Mouse (Mus musculus) hindbrain, embryonic 14.5 days (tissue): ENCODE measurements around the gene Hal. TPM values are rescaled to one million over a fixed set of nuclear protein-coding genes. Genes with fewer than 3 reads are reported as not detected.
A peak's percentile ranks its signal among the peaks of the same experiment; 100 is the strongest.
"Not testable (repeated sequence)": the region's sequence is repeated elsewhere in the genome, so short reads cannot be mapped to it uniquely, and the experiment has no call there.

Experiments used
- ATAC-seq: fragments of 200-750 bp; cut with Nextera tagmentation; 2 replicates; pipeline ENCODE4 v1.8.0; 2017; ENCODE audit warnings: moderate number of reproducible peaks, mild to moderate bottlenecking, moderate TSS enrichment, moderate library complexity; ENCODE audit not compliant: low FRiP score
- DNase-seq: peaks from one replicate; pipeline ENCODE4 v3.0.0-alpha.2; 2015; ENCODE audit warnings: low spot score
- H3K27ac ChIP-seq: fragments of 300-500 bp; sonication (generic); 2 replicates; pipeline ENCODE4 v1.5.1; 2014; ENCODE audit warnings: mild to moderate bottlenecking, moderate library complexity
- H3K27me3 ChIP-seq: fragments of 300-500 bp; sonication (generic); 2 replicates; pipeline ENCODE4 v1.6.1; 2014; ENCODE audit warnings: mild to moderate bottlenecking, low read length, mixed read lengths; ENCODE audit not compliant: control insufficient read depth, insufficient read depth
- H3K36me3 ChIP-seq: fragments of 300-500 bp; sonication (generic); replicated peaks from 2 replicates; pipeline ENCODE4 v1.6.1; 2014; ENCODE audit not compliant: control insufficient read depth, insufficient read depth
- H3K4me1 ChIP-seq: fragments of 300-500 bp; sonication (generic); replicated peaks from 2 replicates; pipeline ENCODE4 v1.6.1; 2014; ENCODE audit warnings: antibody characterized with exemption, low read length, mixed read lengths; ENCODE audit not compliant: control insufficient read depth, insufficient read depth
- H3K4me2 ChIP-seq: fragments of 300-500 bp; sonication (generic); replicated peaks from 2 replicates; pipeline ENCODE4 v1.6.1; 2014; ENCODE audit warnings: mild to moderate bottlenecking, moderate library complexity
- H3K4me3 ChIP-seq: fragments of 300-500 bp; sonication (generic); replicated peaks from 2 replicates; pipeline ENCODE4 v1.5.1; 2014; ENCODE audit warnings: mild to moderate bottlenecking, low read length
- H3K9ac ChIP-seq: fragments of 300-500 bp; sonication (generic); 2 replicates; pipeline ENCODE4 v1.6.1; 2014
- H3K9me3 ChIP-seq: fragments of 300-500 bp; sonication (generic); 2 replicates; pipeline ENCODE4 v1.6.1; 2016; ENCODE audit warnings: low read length; ENCODE audit not compliant: control insufficient read depth
- WGBS: fragments of 180-500 bp; shearing (Covaris S2); extraction: QIAGEN DNeasy Blood & Tissue Kit; methylation state at CpG from one replicate; pipeline ENCODE4 v1.1.7; 2014; 5-methylcytosine and 5-hydroxymethylcytosine counted together
- polyA plus RNA-seq: library from polyadenylated mRNA; unstranded; fragments of >200 nt; fragmentation: Nextera tagmentation; extraction: Ambion mirVana; gene quantifications from 2 replicates; pipeline ENCODE4 v1.2.1, GENCODE M21; 2014

Gene Hal
- polyA plus RNA-seq, 1 experiment from 2014 or later: not detected

- no peak for ATAC-seq
Observed at GRCm38 (mm10) chr10:93547741-93548270, 59.2 kb downstream of the Hal start.

GRCm38 (mm10) chr10:93548991-93549390, 60.4 kb downstream of the Hal start:
- no peak overlapping the region for H3K9ac ChIP-seq
- ATAC-seq (peak; percentile 62; the same call in 1 of the 2 replicates), DNase-seq (peak; percentile 87)
- H3K36me3 ChIP-seq: no peaks in the 10 kb centered on the region
- H3K4me3 ChIP-seq: no peak overlapping the region
- no peaks in the 10 kb centered on the region for H3K4me1 ChIP-seq
- H3K27me3 ChIP-seq: no peaks in the 10 kb centered on the region
- H3K27ac ChIP-seq: no peak overlapping the region
- H3K9me3 ChIP-seq: no peaks in the 10 kb centered on the region
- H3K4me2 ChIP-seq: no peak overlapping the region
- 15% methylated on average over 7 of the region's 7 CpGs for WGBS

More at GRCm38 (mm10) chr10:93547741-93548270, 59.2 kb downstream of the Hal start:
- Histone ChIP-seq H3K36me3 (no peaks in the 10 kb centered on the region), H3K9me3 (no peaks in the 10 kb centered on the region), H3K4me2 (no peak overlapping the region), H3K4me3 (no peak overlapping the region), H3K27me3 (no peaks in the 10 kb centered on the region), H3K9ac (no peak overlapping the region), H3K4me1 (no peaks in the 10 kb centered on the region), H3K27ac (no peak overlapping the region)
- WGBS: 96% methylated on average over 4 of the region's 4 CpGs
- no peak for DNase-seq

DNA sequence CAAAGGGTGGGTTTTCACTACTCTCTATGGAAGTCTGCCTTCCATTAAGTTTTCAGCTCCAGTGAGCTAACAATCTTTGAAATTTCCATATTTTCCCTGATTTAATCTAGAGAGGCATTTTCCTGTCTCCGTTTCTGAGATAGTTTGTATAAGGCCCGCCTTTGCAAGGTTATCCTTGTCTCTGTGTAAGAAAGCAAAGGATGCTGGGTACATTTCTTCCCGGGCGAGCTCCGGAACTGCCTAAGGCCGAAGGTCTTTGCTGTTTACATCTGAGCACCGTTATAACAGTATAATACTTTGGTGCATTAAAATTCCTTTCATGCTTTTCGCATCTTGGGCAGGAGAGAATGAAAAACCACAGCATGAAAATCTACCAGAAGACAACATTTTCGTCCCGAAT, 61.3 kb downstream of the Hal start:
- Histone ChIP-seq H3K9ac (no peak overlapping the region), H3K9me3 (no peaks in the 10 kb centered on the region), H3K27ac (no peak overlapping the region), H3K4me3 (no peak overlapping the region), H3K27me3 (no peaks in the 10 kb centered on the region), H3K36me3 (no peaks in the 10 kb centered on the region), H3K4me2 (no peak overlapping the region), H3K4me1 (no peaks in the 10 kb centered on the region)
- DNase-seq (no peak), ATAC-seq (no peak)
- 83% methylated on average over 10 of the region's 10 CpGs for WGBS

- no peaks in the 10 kb centered on the region for H3K36me3 ChIP-seq
- H3K27ac ChIP-seq: no peak overlapping the region
- H3K4me2 ChIP-seq: no peak overlapping the region
- H3K4me3 ChIP-seq: no peak overlapping the region
- H3K9ac ChIP-seq: no peak overlapping the region
- H3K27me3 ChIP-seq: no peaks in the 10 kb centered on the region
- H3K9me3 ChIP-seq: no peaks in the 10 kb centered on the region
- no peak for DNase-seq
- ATAC-seq: no peak
- no peaks in the 10 kb centered on the region for H3K4me1 ChIP-seq
- WGBS: 88% methylated on average over 8 of the region's 8 CpGs
Observed at GRCm38 (mm10) chr10:93552596-93552995, 64.0 kb downstream of the Hal start.

DNA sequence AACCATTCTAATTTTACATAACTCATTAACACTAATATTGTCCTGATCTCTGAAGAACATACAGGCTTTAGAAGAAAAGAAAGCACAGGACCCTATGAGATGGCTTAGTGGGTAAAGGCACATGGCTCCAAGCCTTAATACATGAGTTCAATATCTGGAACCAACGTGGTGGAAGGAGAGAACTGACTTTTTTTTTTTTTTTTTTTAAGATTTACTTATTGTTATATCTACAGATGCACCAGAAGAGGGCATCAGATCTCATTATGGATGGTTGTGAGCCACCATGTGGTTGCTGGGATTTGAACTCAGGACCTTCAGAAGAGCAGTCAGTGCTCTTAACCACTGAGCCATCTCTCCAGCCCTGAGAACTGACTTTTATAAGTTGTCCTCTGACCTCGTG, 69.4 kb downstream of the Hal start:
- 79% methylated on average over 2 of the region's 2 CpGs for WGBS
- H3K27ac ChIP-seq, H3K4me2 ChIP-seq, DNase-seq, H3K9ac ChIP-seq, H3K4me3 ChIP-seq, H3K9me3 ChIP-seq, H3K36me3 ChIP-seq, ATAC-seq, H3K4me1 ChIP-seq, H3K27me3 ChIP-seq: not testable (repeated sequence)

DNA sequence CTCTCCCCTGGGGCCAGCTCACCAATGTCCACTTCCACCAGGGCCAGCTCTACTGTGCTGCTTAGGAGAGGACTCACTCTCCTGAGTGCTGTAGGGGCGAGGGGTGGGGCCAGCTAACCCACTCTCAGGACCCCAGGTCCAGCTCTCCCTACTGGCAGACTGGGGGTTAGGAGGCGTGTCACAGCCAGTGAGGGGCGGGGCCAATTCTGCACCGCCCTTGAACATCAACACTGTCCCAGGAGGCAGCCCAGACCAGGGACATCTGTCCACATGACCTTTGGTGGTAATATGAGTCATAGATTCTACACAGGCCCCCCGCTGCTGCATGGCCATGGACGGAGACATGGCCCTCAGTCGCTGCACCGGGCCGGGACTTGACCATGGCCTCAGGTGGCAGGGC, 71.2 kb downstream of the Hal start:
- DNase-seq: no peak
- H3K36me3 ChIP-seq: no peaks in the 10 kb centered on the region
- 60% methylated on average over 9 of the region's 9 CpGs for WGBS
- no peak overlapping the region for H3K27ac ChIP-seq
- no peaks in the 10 kb centered on the region for H3K27me3 ChIP-seq
- no peaks in the 10 kb centered on the region for H3K9me3 ChIP-seq
- no peak; the same call in 1 of the 2 replicates for ATAC-seq
- no peak overlapping the region for H3K9ac ChIP-seq
- no peak overlapping the region for H3K4me2 ChIP-seq
- no peak overlapping the region for H3K4me3 ChIP-seq
- no peaks in the 10 kb centered on the region for H3K4me1 ChIP-seq

DNA sequence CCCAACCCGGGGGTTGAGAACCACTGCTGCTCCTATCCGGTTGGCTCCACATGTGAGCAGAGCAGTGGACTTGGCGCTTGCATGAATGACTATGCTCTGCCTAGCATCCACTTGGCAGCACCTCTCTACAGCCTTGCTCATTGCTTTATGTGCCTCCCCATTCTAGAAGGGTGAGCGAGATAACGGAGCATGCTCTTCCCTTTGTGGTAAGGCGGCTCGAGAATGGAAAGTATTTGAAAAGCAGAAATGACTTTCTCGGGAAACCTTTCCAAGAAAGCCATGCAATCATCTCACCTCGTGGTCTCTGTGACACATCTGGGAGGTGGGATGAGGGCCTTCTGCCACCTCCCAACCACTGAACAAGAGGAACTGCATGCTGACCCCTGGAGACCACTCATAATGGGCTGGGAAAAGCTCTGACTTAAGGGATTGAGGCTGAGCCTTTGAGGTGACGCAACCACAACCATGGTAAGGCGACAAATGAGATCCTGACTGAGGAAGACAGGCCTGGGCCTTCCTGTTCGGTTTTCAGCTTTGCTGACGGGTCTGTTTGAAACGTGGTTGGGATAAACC, 76.0 kb downstream of the Hal start:
- ATAC-seq (no peak), DNase-seq (no peak)
- Histone ChIP-seq H3K27ac (no peak overlapping the region), H3K9me3 (no peaks in the 10 kb centered on the region), H3K27me3 (no peaks in the 10 kb centered on the region), H3K4me3 (no peak overlapping the region), H3K4me1 (no peaks in the 10 kb centered on the region), H3K9ac (no peak overlapping the region), H3K36me3 (no peaks in the 10 kb centered on the region), H3K4me2 (no peak overlapping the region)
- WGBS: 93% methylated on average over 14 of the region's 14 CpGs

DNA sequence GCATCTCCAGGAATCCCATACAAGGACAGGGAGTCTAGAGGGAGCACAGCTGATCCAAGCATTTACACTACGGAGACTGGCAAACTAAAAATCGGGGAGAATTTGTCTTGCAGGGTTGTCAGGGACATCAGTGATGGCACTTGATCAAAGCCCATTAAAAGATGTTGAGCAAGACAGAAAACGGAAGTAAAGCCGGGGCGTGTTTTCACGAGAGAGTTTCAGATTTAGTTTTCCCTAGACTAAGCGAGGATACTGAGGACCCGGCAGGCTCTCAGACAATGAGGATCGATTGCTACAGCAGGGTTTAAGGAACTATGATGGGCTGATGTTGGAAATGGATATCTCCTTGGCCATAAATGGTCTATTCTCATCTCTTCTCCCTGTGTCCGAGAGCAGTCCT, 78.5 kb downstream of the Hal start:
- WGBS: 85% methylated on average over 10 of the region's 10 CpGs
- no peaks in the 10 kb centered on the region for H3K9me3 ChIP-seq
- DNase-seq (no peak), ATAC-seq (no peak)
- no peak overlapping the region for H3K4me3 ChIP-seq
- no peaks in the 10 kb centered on the region for H3K4me1 ChIP-seq
- H3K9ac ChIP-seq: no peak overlapping the region
- H3K4me2 ChIP-seq: no peak overlapping the region
- H3K27me3 ChIP-seq: no peaks in the 10 kb centered on the region
- no peaks in the 10 kb centered on the region for H3K36me3 ChIP-seq
- H3K27ac ChIP-seq: no peak overlapping the region

GRCm38 (mm10) chr10:93567841-93568566, 79.4 kb downstream of the Hal start:
- Histone ChIP-seq H3K27me3 (no peaks in the 10 kb centered on the region), H3K4me3 (no peak overlapping the region), H3K36me3 (no peaks in the 10 kb centered on the region), H3K4me1 (no peaks in the 10 kb centered on the region), H3K27ac (no peak overlapping the region), H3K4me2 (no peak overlapping the region), H3K9me3 (no peaks in the 10 kb centered on the region), H3K9ac (no peak overlapping the region)
- WGBS: 94% methylated on average over 11 of the region's 11 CpGs
- ATAC-seq: no peak
- no peak for DNase-seq
